Mouse (Mus musculus) kidney, adult 18-20 months (tissue): ENCODE measurements around the gene Myg1.
"Not testable (repeated sequence)": the region's sequence is repeated elsewhere in the genome, so short reads cannot be mapped to it uniquely, and the experiment has no call there.

Source experiments
- DNase-seq: peaks from one replicate; pipeline ENCODE4 v3.0.0; 2021

Myg1 gene

DNA sequence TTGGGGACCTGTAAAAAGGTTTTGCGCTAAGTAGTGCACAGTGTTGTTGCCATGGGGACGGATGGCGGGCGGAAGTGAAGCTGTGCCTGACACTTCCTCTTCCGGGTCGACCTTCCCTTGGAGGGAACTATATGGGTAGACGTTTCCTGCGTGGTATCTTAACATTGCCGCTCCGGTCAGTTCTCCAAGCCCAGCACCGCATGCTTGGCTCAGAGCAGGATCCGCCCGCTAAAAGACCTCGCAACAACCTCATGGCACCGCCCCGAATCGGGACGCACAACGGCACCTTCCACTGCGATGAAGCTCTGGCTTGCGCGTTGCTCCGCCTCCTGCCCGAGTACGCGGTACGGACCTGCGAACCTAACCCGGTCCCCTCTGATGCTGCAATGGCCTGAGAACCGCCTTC is at the start of gene Myg1:
Myg1 (plus strand) TSS at position 100 of the 406 bp plus-strand sequence.
- DNase-seq, result peak; percentile 85

DNA sequence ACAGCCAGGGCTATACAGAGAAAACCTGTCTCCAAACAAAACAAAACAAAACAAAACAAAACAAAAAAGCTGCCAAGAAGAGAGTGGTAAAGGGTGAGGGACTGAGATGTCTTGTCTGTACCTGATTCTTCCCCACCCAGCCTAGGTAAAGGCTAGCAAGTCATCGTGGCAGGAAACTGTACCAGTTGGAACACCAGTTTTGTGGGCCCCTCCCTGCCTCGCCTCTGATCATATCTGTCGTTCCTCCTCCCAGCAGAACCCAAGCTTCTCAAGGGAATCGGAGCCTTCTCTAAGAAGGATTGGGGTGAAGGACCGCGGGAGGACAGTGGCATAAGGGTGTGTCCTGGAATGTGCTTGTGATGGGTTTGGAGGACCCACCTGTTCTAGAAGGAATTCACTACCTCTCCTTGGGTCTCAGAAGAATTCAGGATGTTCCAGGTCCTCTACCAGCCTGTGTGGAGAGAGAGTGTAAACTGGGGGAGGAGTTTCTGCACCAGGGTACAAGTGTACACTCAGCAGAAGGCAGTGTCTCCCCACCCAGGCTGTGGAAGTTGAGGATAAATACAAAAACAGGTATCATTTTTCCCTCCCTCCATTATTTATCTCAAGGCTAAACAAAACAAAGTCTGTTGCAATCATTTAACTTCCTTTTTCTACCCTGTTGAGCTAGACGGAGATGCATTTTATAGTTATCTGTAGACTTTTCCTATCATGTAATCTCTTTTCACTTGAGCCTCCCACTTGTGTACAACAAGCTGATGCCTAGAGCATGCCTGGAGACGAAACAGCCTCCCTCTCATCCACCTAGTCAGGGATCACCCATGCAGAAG is 48.8 kb upstream of the Myg1 start:
- DNase-seq, result no peak

DNA sequence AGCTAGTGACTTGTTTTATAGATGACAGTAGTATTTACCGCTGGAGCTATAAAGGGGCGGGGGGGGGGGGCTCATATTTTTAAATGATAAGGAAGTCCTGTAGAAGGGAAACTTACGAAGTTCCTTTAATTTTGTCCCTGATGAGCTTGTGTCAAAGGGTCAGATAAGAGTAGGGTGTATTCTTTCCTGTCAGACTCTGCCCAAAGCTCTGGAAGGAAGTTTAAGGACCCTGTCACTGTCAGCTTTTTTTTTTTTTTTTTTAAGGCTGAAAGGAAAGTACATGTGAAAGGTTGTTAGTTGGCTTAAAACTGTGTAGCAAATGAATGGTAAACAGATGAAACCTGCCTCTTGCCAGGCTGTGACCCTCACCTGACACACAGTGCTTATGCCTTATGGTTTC is 47.9 kb upstream of the Myg1 start:
- no peak for DNase-seq

DNA sequence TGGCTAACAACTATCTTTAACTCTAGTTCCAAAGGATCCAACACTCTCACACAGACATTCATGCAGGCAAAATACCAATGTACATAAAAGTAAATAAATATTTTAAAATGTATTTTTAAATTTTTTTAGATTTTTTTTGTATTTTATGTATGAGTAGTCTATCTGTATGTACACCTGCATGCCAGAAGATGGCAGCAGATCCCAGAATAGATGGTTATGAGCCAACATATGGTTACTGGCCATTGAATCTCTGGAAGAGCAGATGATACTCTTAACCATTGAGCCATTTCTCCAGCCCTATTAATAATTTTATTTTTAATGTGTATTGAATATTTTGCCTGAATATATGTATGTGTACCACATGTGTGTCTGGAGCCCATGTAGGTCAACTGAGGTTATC is 44.1 kb upstream of the Myg1 start:
- no peak for DNase-seq

DNA sequence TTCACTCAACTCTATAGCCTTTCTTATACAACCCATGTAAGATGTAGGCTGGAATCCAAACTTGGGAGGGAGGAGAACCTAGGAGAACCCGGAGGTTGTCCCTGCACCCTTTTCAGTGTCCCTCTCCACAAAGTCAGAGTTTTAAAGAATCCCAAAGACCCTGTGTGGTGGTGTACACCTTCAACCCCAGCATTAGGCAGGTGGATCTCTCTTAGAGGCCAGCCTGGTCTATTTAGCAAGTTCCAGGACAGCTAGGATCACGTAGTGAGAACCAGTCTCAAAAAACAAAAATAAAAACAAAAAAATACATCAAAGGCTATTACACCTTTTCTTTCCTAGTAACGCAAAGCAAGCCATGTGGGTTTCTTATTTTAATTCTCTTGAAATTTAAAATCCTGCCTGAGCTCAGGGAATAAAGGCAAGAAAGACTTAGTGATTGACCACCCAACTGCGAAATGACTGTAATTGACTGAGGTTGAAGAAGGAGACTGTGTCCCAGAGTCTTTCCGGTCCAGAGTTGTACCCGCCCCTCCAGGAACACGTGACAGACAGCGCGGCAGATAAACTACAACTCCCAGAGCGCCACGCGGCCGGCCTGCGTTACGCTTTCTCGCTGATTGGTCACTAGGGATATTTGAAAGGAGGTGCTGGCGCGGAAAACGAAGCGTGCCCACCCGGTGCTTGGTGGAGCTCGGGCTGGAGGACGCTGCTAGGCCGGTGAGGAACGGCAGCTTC is 35.7 kb upstream of the Myg1 start, which contains the start of gene Espl1:
Espl1 (plus strand) TSS at position 634 of the 735 bp plus-strand sequence.
- peak; percentile 96 for DNase-seq

DNA sequence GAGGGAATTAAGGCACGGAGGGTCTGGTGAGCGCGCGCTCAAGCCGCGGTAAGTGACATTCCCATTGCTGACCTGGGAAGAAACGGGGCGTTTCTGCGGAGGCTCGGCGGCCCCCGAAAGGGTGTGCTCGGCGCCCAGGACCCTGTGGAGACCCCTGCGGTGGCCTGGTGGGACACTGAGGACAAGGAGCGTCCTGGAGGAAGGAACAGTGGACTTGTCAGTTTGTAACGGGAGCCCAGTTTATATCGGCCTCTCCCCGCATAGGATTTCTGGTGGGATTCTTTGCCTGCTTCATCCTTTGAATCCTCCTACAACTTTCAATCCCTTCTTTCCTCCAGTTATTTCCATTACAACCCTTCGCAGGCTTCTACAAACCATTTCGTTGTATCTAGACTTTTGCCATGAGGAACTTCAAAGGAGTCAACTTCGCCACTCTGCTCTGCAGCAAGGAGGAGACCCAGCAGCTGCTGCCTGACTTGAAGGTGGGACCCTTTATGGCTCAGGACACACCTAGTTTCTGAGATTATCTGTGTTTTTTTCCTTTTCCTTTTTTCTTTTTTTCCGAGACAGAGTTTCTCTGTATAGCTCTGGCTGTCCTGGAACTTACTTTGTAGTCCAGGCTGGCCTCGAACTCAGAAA is 35.0 kb upstream of the Myg1 start:
- no peak for DNase-seq

DNA sequence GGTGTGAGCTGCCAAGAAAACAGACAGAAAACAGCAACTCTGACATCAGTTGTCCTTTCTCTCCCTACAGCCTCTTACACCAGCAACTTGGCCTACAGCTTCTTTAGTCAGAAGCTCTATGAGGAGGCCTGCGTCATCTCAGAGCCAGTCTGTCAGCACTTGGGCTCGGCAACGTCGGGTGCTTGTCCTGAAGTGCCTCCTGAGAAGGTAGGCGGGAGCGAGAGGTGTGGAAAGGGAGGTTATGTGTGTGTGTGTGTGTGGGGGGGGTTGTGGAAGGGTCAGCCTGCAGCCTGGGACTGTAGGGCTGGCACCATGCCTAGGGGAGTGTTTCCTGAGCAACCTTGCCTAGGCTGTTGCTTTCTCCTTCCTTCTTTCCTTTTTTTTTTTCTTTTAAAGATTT is 29.0 kb upstream of the Myg1 start:
- DNase-seq, result no peak

DNA sequence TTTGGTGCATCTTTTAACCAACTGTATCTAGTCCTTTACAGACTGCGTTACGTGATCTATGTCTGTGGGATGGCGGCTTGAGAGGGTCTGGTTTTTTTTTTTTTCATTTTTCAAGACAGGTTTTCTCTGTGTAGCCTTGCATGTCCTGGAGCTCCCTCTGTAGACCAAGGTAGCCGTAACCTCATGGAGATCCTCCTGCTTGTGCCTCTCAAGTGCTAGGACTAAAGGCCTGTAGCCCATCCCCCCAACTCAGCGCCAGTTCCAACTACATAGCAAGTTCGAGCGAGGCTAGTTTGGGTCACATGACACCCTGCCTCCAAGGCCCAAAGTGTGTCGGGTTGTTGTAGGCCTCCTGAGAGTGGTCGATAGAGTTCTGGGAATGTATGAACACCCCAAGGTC is 22.8 kb upstream of the Myg1 start:
- DNase-seq, result no peak

DNA sequence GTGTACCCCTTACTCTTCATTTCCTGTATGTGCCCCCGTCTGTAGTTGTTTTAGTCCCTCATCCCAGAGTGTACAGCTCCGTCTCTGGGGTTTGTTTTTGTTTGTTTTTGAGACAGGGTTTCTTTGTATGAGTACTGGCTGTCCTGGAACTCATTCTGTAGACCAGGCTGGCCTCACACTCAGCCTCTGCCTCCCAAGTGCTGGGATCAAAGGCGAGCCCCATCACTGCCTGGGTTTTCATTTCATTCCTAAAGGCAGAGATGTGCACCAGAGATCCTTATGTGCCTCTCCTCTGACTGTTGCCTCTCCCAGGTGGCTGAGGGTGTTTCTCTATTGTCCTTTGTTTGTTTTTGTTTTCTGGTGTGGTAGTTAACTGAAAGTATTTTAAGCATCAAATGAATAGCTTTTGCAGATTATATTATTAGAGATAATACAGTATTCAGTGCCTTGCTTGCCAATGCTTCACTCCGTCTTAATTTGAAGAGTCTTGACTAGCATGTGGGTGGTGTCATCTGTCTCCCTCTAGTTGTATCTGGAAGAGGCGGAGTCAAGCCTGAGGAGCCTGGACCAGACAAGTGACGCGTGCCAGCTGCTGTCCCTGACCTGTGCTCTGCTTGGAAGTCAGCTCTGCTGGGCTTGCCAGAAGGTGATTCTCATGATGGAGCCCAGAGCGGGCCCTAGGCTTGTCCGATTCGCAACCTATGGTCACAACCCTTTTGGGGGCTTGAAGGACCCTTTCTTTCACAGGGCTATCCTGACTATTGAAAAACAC is 21.2 kb upstream of the Myg1 start:
- peak; percentile 43 for DNase-seq

DNA sequence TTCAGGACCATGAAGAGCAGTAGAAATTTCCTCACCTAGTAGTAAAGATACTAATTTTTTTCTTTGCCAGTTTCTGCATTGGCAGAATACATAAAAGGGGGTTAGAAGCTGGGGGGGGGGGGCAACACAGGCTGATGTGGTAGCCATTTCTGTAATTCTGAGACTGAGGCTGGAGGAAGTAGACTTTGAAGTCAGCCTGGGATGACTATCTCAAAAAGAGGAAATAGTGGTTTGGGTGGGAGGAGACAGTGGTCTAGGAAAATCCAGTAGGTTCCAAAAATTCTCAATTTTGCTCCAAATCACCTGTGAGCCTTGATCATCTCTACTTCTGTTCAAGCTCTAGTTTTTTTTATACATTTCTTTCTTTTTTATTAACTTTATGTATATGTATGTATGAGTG is 20.0 kb upstream of the Myg1 start:
- DNase-seq, result no peak

DNA sequence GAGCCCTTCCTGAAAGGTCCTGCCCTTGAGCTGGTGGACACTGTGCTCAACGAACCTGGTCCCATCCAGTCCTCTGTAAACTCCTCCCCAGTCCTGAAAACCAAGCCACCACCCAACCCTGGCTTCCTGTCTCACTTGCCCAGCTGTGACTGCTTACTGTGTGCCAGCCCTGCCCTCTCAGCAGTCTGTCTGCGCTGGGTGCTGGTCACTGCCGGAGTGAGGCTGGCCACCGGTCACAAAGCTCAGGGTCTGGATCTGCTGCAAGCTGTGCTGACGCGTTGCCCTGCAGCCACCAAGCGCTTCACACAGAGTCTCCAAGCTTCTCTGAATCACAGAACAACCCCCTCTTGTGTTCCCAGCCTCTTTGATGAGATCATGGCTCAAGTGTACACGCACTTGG is 16.2 kb upstream of the Myg1 start:
- DNase-seq, result no peak

DNA sequence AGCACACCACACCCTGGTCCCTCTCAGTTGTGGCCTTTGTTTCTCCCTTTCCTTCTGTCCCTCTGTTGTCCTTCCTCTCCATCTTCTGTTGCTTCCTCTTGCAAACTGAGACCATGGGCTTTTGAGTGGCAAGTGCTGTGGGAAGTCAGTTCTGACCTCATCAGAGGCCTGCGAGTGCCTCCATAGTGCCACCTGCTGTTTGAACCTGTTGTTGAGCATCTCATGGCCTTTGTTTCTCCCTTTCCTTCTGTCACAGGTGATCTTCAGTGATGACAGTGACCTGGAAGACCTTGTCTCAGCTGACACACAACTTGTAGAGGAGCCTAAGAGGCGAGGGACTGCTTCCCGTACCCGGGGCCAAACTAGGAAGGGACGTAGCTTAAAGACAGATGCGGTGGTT is 15.2 kb upstream of the Myg1 start:
- peak; percentile 73 for DNase-seq

DNA sequence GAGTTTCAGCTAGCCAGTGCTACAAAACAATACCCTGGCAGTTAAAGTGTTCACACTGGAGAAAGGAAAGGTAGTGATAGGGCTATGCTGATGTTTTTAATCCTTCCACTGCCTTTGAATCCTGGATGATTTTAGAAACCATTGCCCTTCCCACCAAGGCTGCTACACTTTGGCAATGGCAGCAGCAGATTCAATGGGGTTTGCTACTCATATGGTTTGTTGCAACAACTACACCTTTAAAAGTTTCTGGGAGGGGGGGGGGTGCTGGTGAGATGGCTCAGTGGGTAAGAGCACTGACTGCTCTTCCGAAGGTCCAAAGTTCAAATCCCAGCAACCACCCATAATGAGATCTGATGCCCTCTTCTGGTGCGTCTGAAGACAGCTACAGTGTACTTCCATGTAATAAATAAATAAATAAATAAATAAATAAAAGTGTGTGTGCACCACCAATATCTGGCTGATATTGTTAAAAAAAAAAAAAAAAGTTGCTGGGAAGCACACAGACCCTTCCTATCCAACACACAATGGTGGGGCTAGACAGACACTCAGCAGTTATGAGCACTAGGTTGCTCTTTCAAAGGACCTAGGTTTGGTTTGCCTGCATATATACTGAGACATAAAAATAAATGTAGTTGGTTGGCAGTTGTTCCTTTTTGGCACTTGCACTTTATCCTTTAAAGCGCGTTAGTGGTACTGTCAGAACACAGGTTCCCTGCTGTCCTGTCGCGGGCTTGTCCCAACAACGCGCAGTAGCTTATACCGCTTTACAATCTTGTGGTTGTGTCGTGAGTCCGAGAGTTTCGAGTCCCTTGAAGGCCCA is 6.6 kb upstream of the Myg1 start:
- peak; percentile 37 for DNase-seq

DNA sequence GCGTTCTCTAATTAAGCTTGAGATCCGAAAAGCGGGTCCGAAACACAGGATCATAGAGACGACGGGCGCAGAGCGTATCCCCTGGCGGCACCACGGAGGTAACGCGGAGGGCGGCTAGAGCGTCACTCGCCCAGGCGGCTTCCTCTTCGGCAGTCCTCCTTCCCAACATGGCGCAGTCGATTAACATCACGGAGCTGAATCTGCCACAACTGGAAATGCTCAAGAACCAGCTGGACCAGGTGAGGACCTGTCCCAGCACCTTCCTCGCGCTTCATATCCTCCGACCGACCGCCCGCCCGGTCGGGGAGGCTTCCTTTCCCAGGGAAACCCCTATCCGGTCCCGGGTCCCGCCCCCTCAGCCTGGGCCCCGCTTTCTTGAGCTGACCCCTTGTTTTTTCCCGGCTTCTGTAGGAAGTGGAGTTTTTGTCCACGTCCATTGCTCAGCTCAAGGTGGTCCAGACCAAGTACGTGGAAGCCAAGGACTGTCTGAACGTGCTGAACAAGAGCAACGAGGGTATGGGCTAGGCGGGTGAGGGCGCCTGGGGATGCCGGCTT is 5.4 kb upstream of the Myg1 start, which contains the start of gene Pfdn5:
Pfdn5 (plus strand) TSS at position 95 of the 555 bp plus-strand sequence.
- DNase-seq, result peak; percentile 89

DNA sequence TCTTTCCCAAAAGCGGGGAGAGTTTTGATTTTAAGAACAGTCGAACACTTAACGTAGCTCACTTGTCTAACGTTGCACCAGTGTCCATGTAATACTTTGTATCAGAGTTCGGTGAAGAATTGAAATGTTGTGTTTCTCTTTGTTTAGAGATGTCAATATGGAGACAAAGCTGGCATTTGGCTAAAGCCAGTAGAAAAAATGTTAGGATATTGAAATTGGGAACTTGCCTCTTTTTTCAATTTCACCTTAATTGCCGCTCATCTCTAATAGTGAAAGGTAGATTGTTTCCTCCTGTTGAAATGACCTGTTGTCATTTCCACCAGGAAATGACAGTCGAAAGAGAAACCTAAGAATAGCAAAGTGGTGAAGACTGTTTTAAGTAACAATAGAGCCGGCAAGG is 4.6 kb upstream of the Myg1 start:
- DNase-seq, result no peak

DNA sequence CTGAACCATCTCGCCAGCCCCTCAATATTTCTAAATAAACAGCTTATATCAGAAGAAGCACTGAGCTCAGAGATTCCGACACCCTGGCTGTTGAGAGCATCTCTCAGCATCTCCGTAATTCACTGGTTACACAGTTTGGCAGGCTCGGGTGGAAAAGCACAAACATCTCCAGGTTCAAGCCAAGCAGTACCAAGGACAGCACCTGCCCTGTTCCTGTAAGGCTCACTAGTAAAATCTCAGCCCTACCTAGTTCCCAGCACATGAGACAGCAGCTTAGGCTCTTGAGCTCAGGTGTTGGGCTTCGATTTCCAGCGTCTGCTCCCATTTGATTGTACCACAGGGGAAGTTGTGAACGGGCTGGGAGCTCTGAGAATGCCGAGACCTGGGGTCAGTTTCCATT is 3.7 kb downstream of the Myg1 start:
- DNase-seq, result no peak

DNA sequence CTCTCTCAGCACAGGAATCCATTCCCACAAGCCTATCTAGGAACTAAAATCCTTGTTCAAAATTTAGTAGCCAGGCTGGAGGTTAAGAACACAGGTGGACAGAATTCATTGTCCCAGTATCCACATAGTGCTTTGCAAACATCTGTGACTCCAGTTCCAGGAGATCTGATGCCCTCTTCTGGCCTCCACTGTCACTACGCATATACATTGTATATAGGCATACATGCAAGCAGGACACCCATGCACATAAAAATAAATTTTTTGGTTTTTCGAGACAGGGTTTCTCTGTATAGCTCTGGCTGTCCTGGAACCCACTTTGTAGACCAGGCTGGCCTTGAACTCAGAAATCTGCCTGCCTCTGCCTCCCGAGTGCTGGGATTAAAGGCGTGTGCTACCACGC is 4.4 kb downstream of the Myg1 start:
- not testable (repeated sequence) for DNase-seq

DNA sequence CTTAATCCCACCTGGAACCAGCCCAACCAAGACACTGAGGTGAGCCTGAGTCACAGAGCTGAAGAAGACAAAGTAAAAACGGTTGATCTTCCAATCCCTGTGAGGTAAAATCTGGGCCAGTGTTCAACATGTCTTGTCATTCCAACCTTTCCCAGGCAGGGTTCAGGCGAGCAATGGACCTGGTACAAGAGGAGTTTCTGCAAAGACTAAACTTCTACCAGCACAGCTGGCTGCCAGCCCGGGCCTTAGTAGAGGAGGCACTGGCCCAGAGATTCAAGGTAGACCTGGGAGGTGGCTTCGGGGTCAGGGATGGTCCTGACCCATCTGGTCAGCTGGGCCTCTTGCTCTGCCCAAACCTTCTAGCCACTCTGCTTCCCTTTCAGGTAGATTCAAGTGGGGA is 5.4 kb downstream of the Myg1 start:
- DNase-seq, result peak; percentile 27

DNA sequence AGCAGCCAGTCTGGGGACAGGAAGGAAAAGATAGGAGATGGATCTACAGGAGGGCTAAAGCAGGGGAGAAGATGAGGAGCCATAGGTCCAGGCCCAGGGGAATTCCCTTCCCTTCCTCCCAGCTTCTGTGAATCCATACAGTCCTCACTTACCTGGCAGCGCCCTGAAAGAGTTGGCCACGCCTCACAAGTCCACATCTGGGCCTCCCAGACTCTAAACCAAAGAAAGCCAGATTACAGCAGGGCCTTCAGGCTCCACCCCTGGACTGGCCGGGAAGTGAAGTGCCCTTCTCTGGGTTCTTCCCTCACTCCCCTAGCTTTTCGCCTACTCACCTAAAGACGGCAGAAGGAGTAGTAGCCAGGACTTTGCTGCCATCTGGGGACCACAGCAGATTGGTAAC is 8.1 kb downstream of the Myg1 start:
- no peak for DNase-seq

DNA sequence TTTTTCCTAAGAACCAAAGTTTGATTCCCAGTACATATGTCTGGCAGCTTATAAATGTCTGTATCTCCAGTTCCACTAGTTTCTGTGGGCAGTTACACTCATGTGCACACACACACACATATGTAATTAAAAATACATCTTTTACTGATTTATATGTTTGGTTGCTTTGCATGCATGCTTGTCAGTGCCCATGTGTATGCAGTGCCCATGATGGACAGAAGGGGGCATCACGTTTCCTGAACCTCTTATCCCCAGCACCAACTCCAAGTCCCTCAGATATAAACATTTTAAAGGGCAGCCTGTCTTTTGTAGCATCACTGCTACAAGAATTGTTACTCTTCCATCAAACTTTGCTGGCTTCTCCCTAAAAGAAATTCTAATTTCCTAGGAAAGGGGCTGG is 10.1 kb downstream of the Myg1 start:
- peak; percentile 68 for DNase-seq

DNA sequence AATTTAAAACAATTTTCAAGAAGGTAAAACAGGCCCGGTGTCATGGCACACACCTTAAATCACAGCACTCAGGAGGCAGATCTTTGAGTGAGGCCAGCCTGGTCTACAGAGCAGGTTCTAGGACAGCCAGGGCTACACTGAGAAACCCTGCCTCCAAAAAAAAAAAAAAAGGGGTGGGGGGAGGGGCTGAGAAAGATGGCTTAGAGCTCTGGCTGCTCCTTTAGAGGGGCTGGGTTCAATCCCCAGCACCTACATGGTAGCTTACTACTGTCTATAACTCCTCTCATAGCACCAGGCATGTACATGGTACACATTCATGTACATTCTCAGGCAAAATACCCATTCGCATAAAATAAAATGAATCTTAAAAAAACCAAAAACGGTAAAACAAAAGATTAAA is 13.0 kb downstream of the Myg1 start:
- DNase-seq, result no peak

DNA sequence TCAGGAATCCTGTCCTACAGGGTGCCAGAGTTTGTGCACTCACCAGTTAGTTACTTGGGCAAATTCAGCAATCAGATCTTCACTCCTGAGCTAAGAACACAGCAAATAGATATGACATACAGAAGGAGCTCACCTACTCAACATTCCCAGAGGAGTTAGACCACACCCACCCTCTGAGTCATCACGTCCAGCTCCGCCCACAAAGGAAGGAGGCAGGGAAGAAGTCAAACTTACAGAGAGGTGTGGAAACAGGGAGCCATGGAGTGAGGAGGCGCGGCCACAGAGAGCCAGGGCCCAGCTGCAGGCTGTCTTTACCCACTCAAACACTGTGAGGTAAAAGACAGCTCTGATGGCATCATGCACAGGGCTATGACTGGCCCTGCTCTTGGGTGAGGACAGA is 14.9 kb downstream of the Myg1 start:
- no peak for DNase-seq
